Mouse (Mus musculus) MN1 (cell line): ENCODE results near the gene Zscan4-ps1.
"Not testable (repeated sequence)": the region's sequence is repeated elsewhere in the genome, so short reads cannot be mapped to it uniquely, and the experiment has no call there.

Source experiments
- DNase-seq: peaks from one replicate; pipeline ENCODE4 v3.0.0-alpha.2; 2016; ENCODE audit warnings: low spot score

Zscan4-ps1 gene

GRCm38 (mm10) chr7:11069591-11069990 is at the start of gene Zscan4-ps1:
TSS of gene Zscan4-ps1 (minus strand) at chr7:11069691.
- not testable (repeated sequence) for DNase-seq
